Mouse (Mus musculus): ENCODE results near the gene Mrpl23.

DNA sequence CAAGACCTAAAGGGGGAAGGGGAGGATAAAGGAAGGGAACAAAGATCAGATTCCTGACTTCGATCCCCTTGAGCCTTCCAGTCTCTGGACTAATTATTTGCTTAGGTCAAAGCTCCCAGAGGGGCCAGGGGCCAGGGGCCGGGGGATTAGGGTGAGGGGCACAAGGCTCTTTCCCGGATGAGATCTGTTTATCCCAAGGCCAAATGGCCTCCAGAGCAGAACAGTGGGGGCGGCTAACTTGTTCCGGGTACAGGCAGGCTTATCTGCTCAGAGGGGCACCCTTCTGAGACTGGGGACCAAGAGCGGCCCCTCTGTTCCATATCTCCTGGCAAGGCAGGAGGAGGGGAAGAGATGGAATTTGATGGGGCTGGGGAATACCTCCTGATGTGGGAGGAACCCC, 25.2 kb downstream of the Mrpl23 start:
- TF ChIP-seq CTCF (IDR thresholded peaks at IDR 0.05; ENCODE audit: low read depth) (no peak), EP300 (IDR thresholded peaks at IDR 0.05; ENCODE audit: low read depth) (no peak)

Data from liver, embryonic 14.5 days (tissue).